Comparison of ENCODE assay signal across 9 mouse cellular contexts in the genomic region with DNA sequence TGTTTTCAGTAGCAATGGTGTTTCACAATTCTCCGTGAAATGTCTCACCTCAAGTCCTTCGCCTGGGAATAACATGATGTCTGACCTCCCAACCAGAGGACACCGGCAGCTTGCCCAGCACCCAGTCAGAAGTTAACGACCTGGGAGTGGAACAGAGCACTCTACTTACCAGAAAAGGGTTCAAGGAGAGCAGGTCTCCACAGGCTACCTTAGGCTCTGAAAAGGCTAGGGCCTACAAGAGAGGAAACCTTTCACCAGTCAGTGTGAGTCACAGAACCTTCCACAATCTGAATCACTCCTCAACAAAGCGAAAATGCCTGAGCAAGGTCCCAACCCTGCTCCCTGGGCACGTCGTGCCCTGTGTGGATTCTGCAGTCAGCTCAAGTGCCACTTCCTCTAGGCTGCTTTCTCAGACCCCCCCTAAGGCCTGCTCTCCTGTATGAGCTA. TPM values are rescaled to one million over a fixed set of nuclear protein-coding genes. Genes with fewer than 3 reads are reported as not detected.
A peak's percentile ranks its signal among the peaks of the same experiment; 100 is the strongest.
DNase-seq lines count a peak whose midpoint lies in the region; ATAC-seq and TF ChIP-seq lines count a peak whose summit lies in the region.
"Had no signal": no experiment of that assay in that cellular context is flagged by ENCODE, and none has a peak within 500 bp of the region (broad histone marks: within the 10 kb centered on the region; RNA-seq: fewer than 3 reads in every experiment).

No protein-coding gene starts in this region.

- no peak overlapping the region for H3K4me2 ChIP-seq in heart, embryonic 14.5 days (ENCODE audit: low read length)

- H3K27me3 ChIP-seq in heart, embryonic 14.5 days (ENCODE audit: control insufficient read depth, insufficient read depth, low read length): no peaks in the 10 kb centered on the region

- no peak for DNase-seq in heart, adult 18-20 months
- peak; percentile 55 for DNase-seq in CD4-positive, CD25-positive, alpha-beta regulatory T cell, adult 2 months (ENCODE audit: low read depth, low spot score)
- DNase-seq in left cerebral cortex, postnatal 10 days (ENCODE audit: extremely low spot score in 1 of 2, low spot score in 2 of 2): no peak
- no peak for DNase-seq in layer of hippocampus, postnatal 36 days
- no peak for DNase-seq in cerebellum, postnatal 10 days
- DNase-seq: cerebellum, adult 9-10 months had no signal

- no peaks in the 10 kb centered on the region for H3K9me3 ChIP-seq in heart, embryonic 14.5 days (ENCODE audit: control insufficient read depth, low read length)

- H3K4me1 ChIP-seq in heart, embryonic 14.5 days (ENCODE audit: control insufficient read depth in 2 of 2, insufficient read depth in 2 of 2, low read length in 2 of 2): peaks cover 46 to 76% of the 10 kb centered on the region in 2 experiments
- H3K4me1 ChIP-seq in embryonic fibroblast, embryonic 13.5 days (ENCODE audit: control insufficient read depth, insufficient read depth, low read length): peaks cover 54% of the 10 kb centered on the region

- H3K36me3 ChIP-seq in heart, embryonic 14.5 days (ENCODE audit: control insufficient read depth, insufficient read depth, low read length): peaks cover 40% of the 10 kb centered on the region
- no peaks in the 10 kb centered on the region for H3K36me3 ChIP-seq in macrophage (ENCODE audit: inconsistent target)

- WGBS in heart, embryonic 14.5 days: 68% methylated on average over 7 of the region's 7 CpGs
- 16% methylated on average over 7 of the region's 7 CpGs for WGBS in macrophage (ENCODE audit: missing documents)

- intact Hi-C loops in left cerebral cortex, postnatal 10 days (cut with DNase I): no loop called here

- no peak for TF ChIP-seq POLR2A in embryonic fibroblast, embryonic 13.5 days (IDR thresholded peaks at IDR 0.05; ENCODE audit: low read depth, low read length)

- ATAC-seq in heart, embryonic 14.5 days (ENCODE audit: insufficient number of reproducible peaks, insufficient read depth, low FRiP score, low read depth): no peak

- H3K79me2 ChIP-seq in macrophage (ENCODE audit: inconsistent target): peaks cover 100% of the 10 kb centered on the region

- H3K27ac ChIP-seq in heart, embryonic 14.5 days (replicated peaks in 1 of 2; ENCODE audit: control insufficient read depth in 1 of 2, insufficient read depth in 1 of 2, low read depth in 2 of 2, low read length in 2 of 2): no peak overlapping the region
- H3K27ac ChIP-seq in embryonic fibroblast, embryonic 13.5 days (ENCODE audit: insufficient read depth, low read length): peak overlapping the region; percentile 43
- peak overlapping the region; percentile 43 for H3K27ac ChIP-seq in macrophage

- no peak for TF ChIP-seq CTCF in embryonic fibroblast, embryonic 13.5 days (IDR thresholded peaks at IDR 0.05; ENCODE audit: borderline replicate concordance, insufficient read depth, low read length)

- no peak overlapping the region for H3K4me3 ChIP-seq in heart, embryonic 14.5 days (ENCODE audit: control insufficient read depth in 1 of 2, insufficient read depth in 1 of 2, low read depth in 1 of 2, low read length in 2 of 2)
- no peak overlapping the region for H3K4me3 ChIP-seq in embryonic fibroblast, embryonic 13.5 days (ENCODE audit: insufficient read depth, low read length)
- no peak overlapping the region for H3K4me3 ChIP-seq in macrophage (ENCODE audit: inconsistent target)

- peak overlapping the region; percentile 34; the same call in 1 of the 2 replicates for H3K9ac ChIP-seq in heart, embryonic 14.5 days (ENCODE audit: low read length)

RNA-seq across cellular contexts. Expression of a gene that starts 9.5 kb away (rescaled TPM):
- 31.0 and 32.8 TPM in 2 replicates for polyA plus RNA-seq in heart, embryonic 14.5 days (2014; fragmentation: Nextera tagmentation; extraction: Ambion mirVana)
- total RNA-seq in heart, adult 18-20 months (2021): 100 to 1,000 TPM; 117 to 119 TPM
- polyA plus RNA-seq in embryonic fibroblast, embryonic 13.5 days (2011; ENCODE audit: insufficient read length, low read depth, missing spikeins): 718 and 1,071 TPM in 2 replicates
- 100 to 1,000 TPM; 116 to 655 (median 298) TPM for total RNA-seq in macrophage (2018; cell fraction: chromatin; rRNA removed)
- 100 to 1,000 TPM; 130 to 278 (median 207) TPM for total RNA-seq in macrophage (2018; cell fraction: cytosol; rRNA removed)
- 100 to 1,000 TPM; 203 to 600 (median 357) TPM for total RNA-seq in macrophage (2018; cell fraction: nucleus; rRNA removed)
- 130 to 219 TPM (median 188 TPM) in 3 replicates for polyA plus RNA-seq in macrophage (2018)
- 10 to 100 TPM; 58.2 to 58.8 TPM for total RNA-seq in left cerebral cortex, postnatal 10 days (2021)
- total RNA-seq in layer of hippocampus, postnatal 36 days (2021): 100 to 1,000 TPM in 1 of 2 experiments, 10 to 100 TPM in 1; 92.4 to 103 TPM

Comparison
In these comparisons a context has a peak if more than half of its experiments do, and no peak if none do; other contexts are left out.
1. H3K27ac ChIP-seq: peak in embryonic fibroblast, embryonic 13.5 days (single experiment) and macrophage (single experiment); none in heart, embryonic 14.5 days (0 of 2).